Mouse (Mus musculus) liver, adult 2 months (tissue): ENCODE results near the gene Pard6b.

Source experiments
- CTCF ChIP-seq: fragments of 200-500 bp; IDR thresholded peaks from 2 replicates; pipeline ENCODE4 v1.5.1; 2011; ENCODE audit warnings: low read depth, low read length, control low read depth
- POLR2A ChIP-seq: fragments of 200-500 bp; IDR thresholded peaks from 2 replicates; pipeline ENCODE4 v1.6.1; 2011; ENCODE audit warnings: low read length, control low read depth; ENCODE audit not compliant: insufficient read depth; ENCODE audit errors: extremely low read depth

DNA sequence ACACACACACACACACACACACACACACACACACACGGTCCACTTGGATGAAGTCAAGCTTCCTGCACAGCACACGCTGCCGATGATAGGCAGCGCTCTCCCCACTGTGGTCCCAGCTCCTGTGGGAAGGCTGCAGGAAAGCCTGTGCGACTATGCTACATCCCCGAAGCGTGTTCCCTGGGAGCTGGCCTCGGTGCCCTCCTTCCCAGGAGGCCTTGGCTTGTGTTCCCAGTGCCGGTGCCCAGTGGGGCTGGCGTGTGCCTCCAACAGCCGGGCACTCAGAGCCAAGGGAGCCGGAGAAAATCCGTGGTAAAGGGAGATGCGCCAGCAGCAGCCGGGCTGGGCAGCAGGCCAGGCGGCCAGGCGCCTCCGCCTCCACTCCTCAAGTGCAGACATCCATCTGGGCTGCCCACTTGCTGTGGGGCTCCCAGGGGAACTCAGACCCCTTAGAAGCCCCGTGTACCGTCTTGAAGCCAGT is 25.9 kb downstream of the Pard6b start:
- TF ChIP-seq CTCF (no peak), POLR2A (no peak)
